Mouse (Mus musculus) adipocyte (in vitro differentiated cells): ENCODE results near the gene Cdc16.

Experiments
- DNase-seq: peaks from one replicate; pipeline ENCODE4 v3.0.0-alpha.2; 2016; ENCODE audit warnings: low spot score

Cdc16 gene

GRCm38 (mm10) chr8:13828598-13829172 is 71.2 kb downstream of the Cdc16 start:
- DNase-seq: no peak
